Mouse (Mus musculus) layer of hippocampus, postnatal 10 days (tissue): ENCODE measurements around the gene Lypd1. TPM values are rescaled to one million over a fixed set of nuclear protein-coding genes. Genes with fewer than 3 reads are reported as not detected.

Experiments used
- DNase-seq, 2 experiments: peaks; one replicate each; pipeline ENCODE4 v3.0.0; 2021; ENCODE audit warnings: low spot score in 2 of 2
- long read RNA-seq: library from polyadenylated mRNA; stranded (forward); transcript quantifications from one replicate; pipeline ENCODE4 v2.0.0, GENCODE M21; 2023
- total RNA-seq, 2 experiments: library from RNA; stranded (reverse); gene quantifications; 2 replicates each; pipeline ENCODE4 v1.2.3; 2021

The Lypd1 gene
- total RNA-seq, result 100 to 1,000 TPM; 106 to 113 TPM
- long read RNA-seq, full-length matches to known transcripts, result 89 of 109 reads
- long read RNA-seq, partial matches to known transcripts, result 0 of 109 reads
- long read RNA-seq, other reads (novel, unspliced or antisense), result 20 of 109 reads

DNA sequence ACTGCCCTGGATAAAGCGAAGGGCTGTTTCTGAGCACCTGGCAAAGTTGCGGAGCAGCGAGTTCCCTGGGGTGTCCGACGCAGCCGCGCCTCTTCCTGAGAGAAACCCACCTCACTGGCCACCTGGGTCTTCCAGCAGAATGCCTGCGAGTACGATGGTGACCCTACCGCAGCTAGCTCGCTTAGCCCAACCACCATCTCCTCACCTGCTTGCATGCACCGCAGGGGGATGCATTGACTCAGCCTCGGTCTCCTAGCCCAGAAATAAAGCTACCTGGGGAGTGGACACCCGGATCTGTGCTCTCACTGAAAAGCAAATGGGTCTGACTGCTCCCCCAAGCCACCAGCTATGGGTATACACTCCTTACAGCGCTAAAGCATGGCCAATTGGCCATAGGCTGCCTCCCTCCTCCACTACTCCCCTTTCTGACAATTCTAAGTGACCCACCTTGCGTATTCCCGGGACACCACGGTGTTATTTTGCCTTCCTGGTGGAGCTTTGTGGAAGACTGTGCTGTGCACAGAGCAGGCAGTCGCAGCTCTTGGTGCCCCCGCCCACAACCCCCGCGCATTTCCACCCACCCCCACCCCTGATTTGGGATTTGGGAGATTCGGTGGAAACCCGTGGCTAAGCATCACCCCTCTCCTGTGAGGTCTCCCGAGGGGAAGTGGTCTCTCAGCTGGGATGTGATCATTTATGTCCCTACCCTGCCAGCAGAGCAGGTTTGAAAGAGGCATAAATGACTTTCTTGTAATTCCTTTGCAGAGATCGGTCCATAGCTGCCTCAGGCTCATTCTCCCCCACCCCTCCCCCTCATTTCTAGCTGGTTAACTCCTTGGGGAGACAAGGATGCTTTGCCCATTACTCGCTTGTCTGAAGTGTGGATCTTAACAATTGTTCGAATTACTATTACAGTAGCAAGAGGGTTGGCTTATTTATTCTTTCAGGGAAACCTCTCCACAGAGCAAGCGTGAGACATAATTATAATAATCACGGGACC lies at the start of gene Lypd1:
Gene Lypd1 (minus strand): TSS at position 501 of the 1,000 bp plus-strand sequence.
- peak in 1 of 2 experiments; percentile 16 for DNase-seq

DNA sequence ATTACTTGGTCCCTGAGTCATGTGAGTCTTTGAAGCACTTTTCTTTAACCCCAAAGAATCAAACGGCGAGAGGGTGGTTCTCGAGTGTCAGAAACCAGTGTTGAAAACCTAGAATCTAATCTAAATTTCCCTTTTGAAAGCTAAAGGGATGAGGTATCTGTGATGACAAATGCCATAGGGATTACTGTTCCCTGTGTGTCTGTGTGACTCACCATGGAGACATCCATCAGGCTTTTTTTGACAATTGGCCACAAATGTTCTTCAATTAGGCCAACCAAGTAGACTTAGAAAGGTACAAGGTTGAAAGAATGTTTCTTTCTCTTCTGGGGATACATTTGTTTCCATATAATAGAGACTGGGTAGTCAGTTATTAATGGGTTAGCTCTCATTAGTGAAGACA lies 38.1 kb upstream of the Lypd1 start:
- no peak for DNase-seq

DNA sequence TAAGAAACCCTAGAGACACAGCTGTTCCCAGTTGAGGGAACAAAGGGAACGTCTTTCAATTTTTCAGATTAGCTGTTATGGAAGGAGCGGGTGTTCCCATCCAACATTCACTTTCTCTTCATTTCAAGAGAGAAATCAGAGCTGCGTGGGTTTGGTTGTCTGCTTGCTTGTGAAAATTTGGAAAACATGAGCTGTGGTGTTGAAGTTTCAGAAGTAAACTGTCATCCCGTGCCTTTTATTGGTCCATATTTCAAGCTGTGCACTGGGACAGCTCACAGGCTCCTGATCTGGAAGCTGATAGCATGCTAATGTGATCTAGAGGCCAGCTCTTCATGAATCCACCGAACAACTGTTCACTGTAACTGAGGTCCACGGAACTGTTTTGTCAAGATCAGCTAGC lies 36.2 kb upstream of the Lypd1 start:
- no peak for DNase-seq

DNA sequence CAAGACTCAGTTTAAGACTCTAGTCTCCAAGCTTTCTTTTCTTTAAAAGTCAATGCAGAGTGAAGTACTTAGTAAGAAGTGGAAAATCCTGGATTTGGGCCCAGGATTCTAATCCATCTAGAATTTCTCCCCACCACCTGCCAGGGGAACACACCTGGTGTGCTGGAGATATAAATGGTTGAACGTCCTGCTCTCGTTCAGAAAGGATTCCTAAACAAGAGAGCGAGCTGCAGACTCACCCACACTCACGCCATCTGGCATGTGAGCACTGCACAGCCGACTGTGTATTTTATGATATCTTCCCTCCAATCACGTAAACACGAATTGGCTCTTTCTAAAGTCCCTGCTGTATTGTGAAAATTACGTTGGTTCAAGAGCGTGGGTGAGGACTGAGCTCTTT lies 32.2 kb upstream of the Lypd1 start:
- DNase-seq, result peak; percentile 23 to 29

- DNase-seq, result no peak
Measured at GRCm38 (mm10) chr1:125943305-125943704, 30.4 kb upstream of the Lypd1 start.

DNA sequence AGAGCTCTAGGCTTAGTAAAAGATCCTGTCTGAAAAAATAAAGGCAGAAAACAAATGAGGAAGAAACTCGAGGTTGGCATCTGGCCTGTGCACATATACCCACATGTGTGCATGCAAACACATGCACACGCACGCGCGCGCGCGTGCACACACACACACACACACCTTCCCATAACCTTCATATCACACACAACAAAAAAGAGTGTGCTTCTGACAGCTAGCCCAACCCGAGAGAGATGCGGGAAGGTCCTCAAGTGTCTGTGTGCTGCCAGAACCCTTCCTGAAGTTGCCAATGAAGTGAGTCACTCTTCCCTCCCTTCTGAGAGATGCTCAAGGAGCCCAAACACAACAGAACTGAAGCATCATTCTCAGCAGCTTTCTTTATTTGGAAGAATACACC lies 12.6 kb upstream of the Lypd1 start:
- DNase-seq, result no peak

DNA sequence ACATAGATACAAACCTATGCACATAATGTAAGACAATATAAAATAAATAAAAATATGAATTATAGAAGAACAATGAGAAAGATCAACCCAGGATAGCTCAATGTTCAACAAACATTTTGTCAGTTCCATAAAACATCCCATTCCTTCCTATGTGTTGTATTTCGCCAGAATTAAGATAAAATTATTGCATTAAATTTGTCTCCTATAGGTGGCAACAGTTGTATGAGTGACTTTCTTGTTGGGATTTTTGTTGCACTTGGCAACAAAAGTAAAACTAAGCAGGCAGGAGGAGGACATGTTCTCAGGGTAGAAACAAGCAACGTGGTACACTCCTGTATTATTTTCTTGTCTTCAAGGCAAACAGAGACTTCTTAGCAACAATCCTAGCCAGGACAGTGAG lies 10.2 kb upstream of the Lypd1 start:
- DNase-seq, result no peak

GRCm38 (mm10) chr1:125920696-125921095 lies 7.8 kb upstream of the Lypd1 start:
- no peak for DNase-seq

GRCm38 (mm10) chr1:125911901-125912445 lies 928 bp downstream of the Lypd1 start:
- peak; percentile 45 to 62 for DNase-seq

GRCm38 (mm10) chr1:125911337-125911900 lies 1.5 kb downstream of the Lypd1 start:
- DNase-seq, result peak; percentile 65 to 67

DNA sequence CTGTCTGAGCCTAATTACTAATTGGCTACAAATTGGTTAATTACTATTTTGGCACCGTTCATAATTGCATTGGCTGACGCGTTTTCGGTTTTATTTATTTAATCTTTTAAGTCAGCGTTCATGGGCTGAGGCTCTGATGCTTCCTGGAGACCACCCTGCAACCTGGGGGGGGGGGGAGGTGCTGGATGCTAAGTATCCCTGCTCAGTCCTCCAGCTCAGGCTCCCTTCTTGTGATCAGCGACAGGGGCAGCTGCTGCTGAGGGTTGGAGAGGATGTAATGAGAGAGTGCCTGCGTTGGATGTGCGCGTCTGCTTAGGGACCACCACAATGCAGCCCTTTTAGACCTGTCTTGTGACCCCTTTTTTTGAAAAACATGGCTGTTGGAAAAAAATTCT lies 2.0 kb downstream of the Lypd1 start:
- DNase-seq, result peak in 1 of 2 experiments; percentile 17

DNA sequence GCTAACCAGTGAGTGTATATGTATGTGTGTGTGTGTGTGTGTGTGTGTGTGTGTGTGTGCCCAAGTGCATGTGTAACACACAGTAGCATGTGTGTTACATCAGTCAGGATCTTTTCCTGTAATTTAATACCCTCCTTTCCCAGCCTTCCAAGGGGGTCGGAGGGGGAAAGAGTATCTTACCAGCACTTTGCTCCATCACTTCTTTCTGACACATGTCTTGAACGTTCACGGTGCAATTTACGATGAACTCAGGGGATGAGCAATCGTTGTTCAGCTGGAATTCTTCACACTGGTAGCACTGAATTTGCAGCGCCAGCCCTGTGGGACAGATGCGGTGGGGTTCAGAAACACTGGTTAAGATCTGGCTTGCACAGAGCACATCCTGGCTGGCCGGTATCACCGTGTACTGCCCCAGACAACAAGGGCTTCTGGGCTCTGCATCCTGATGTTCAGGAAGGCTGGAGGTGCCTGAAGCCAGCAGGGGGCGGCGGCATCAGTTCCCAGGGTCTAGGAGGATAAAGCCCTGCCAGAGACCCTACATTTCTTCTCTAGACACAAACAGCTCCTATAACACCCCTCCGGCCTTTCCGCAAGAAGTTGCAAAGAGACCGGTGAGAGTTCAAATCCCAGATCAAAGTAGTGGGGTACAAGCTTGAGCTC lies 2.6 kb downstream of the Lypd1 start:
- DNase-seq, result peak; percentile 48 to 65

GRCm38 (mm10) chr1:125893158-125893557 lies 19.7 kb downstream of the Lypd1 start:
- no peak for DNase-seq

- no peak for DNase-seq
Measured at GRCm38 (mm10) chr1:125870056-125870455, 42.8 kb downstream of the Lypd1 start.

DNA sequence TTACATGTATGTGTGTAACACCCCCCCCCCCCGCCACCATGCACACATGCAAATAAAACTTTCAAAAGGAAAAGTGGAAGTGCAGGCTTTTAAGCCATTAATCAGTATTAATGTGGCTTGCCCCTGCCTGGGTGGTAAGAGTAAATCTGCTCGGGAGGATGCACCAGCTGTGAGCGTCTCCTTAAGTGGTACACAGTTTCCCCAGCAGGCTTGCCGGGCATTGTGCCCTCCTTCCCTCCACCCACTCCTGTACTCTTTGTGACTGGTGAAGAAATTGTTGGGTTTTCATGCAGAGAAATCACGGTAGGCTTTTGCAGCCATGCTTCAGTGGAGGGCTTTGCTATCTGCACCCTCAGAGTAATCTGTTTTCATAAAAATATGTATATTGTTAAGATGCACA lies 54.3 kb downstream of the Lypd1 start:
- DNase-seq, result peak in 1 of 2 experiments; percentile 38

DNA sequence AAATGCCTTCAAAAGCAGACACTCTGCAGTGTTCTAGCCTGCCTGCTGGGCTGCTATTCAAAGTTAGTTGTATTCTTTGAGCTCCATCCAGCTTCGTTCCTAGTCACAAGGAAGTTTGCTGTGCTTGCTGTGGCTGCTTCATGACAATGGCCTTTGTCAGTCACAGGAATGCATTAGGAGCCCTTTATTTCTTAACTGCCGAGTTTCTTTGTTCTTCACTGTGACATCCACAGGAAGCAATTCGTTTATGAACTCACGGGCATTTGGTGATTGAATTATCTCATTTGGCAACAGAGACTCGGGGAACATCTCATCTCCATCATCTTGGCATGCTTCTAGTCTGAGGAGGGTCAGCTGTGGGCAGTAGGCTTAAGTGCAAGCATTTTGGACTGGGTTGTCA lies 58.3 kb downstream of the Lypd1 start:
- DNase-seq, result no peak

GRCm38 (mm10) chr1:125839746-125840392 lies 73.0 kb downstream of the Lypd1 start:
- DNase-seq, result no peak

DNA sequence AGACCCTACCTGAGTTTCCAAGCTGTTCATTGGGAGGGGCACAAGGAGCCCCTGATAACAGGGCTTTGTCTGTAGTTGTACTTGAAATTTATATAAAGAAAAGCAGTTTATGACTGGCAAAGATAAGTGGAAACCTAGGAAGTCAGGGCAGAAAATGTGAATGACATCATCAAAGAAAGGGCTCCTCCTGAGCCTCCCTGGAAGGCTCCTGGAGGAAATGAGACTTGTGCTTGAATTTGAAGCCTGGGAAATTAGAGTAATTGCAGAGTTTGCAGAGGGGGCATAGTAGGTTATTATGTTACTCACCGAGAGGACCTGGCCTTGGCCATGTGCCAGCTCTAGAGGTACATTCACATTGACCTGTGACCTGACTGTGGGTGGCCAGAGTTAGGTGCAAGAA lies 75.4 kb downstream of the Lypd1 start:
- DNase-seq, result no peak

GRCm38 (mm10) chr1:125823611-125824010 lies 89.3 kb downstream of the Lypd1 start:
- peak; percentile 20 to 25 for DNase-seq

- DNase-seq, result no peak
Measured at GRCm38 (mm10) chr1:125821101-125821500, 91.8 kb downstream of the Lypd1 start.
